Comparison of ENCODE assay signal across 1 mouse cellular context in the genomic region with DNA sequence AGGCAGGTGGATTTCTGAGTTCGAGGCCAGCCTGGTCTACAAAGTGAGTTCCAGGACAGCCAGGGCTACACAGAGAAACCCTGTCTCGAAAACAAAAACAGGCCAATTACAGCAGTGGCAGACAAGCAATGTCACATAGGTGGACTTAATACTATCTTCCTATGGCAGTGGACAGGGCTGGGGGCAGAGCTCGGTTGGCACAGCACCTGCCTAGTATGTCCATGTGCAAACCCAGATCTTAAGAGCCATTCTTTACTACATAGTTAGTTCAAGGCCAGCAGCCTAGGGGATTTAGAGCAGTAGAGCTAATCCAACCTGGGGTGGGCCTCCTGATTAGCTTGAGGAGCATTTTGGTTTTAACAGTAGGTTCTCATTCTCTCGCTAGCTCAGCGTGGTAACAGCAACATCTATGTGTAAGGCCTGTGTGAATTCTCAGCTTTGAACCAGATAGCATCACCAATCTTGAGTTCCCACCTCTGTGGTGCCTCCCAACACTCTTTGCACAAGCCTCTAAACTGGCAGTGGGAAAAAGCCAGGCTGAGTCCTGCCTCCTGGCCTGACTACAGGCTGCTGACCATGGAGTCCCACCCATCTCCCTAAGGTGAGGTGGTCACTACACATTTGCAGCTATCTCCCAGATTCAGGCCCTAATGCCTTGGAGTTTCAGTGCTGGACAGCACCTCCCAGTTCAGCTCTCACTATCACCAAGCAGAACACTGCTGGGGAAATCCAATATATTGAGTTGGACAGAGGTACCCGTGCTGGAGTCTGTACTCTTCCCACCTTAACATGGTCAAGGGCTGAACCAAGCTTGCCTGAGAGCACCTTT.
TF ChIP-seq lines count a peak whose summit lies in the region.

No protein-coding gene starts in this region.

TF ChIP-seq in MEL, 35 proteins besides CTCF, POLR2A, EP300 and RAD21 (continued from another document):
- TF ChIP-seq RCOR1 (IDR thresholded peaks at IDR 0.05; ENCODE audit: low read depth, low read length) (peak; percentile 22; the same call in 1 of the 2 replicates), JUND (IDR thresholded peaks at IDR 0.05; ENCODE audit: low read depth, low read length) (no peak), MAFK (IDR thresholded peaks at IDR 0.05; ENCODE audit: borderline replicate concordance, low read depth, low read length) (no peak), ZMIZ1 (IDR thresholded peaks at IDR 0.05; ENCODE audit: low read depth, low read length) (peak; percentile 89), GATA1 (IDR thresholded peaks at IDR 0.05; ENCODE audit: low read depth, low read length) (no peak), SIN3A (IDR thresholded peaks at IDR 0.05; ENCODE audit: low read length) (peak; percentile 28; the same call in 1 of the 2 replicates), ELF1 (IDR thresholded peaks at IDR 0.05; ENCODE audit: low read depth, low read length) (no peak)
TF ChIP-seq in MEL: peak in this region for 11.
